Mouse (Mus musculus) limb, embryonic 11.5 days (tissue): ENCODE data around the gene Nos3. TPM values are rescaled to one million over a fixed set of nuclear protein-coding genes. Genes with fewer than 3 reads are reported as not detected.

Source experiments
- ATAC-seq: fragments of 200-750 bp; cut with Nextera tagmentation; 2 replicates; pipeline ENCODE4 v1.8.0; 2017; ENCODE audit warnings: low read depth; ENCODE audit not compliant: insufficient number of reproducible peaks, low FRiP score, low TSS enrichment
- DNase-seq: peaks from one replicate; pipeline ENCODE4 v3.0.0-alpha.2; 2015; ENCODE audit warnings: low spot score
- H3K27ac ChIP-seq: fragments of 300-500 bp; sonication (generic); replicated peaks from 2 replicates; pipeline ENCODE4 v1.5.1; 2014; ENCODE audit warnings: low read depth, mild to moderate bottlenecking, low read length
- H3K27me3 ChIP-seq: fragments of 300-500 bp; sonication (generic); 2 replicates; pipeline ENCODE4 v1.6.1; 2014; ENCODE audit warnings: mild to moderate bottlenecking, low read length, mixed read lengths; ENCODE audit not compliant: control insufficient read depth, insufficient read depth
- H3K36me3 ChIP-seq: fragments of 300-500 bp; sonication (generic); 2 replicates; pipeline ENCODE4 v1.6.1; 2014; ENCODE audit warnings: mild to moderate bottlenecking, low read length, moderate library complexity, mixed read lengths; ENCODE audit not compliant: control insufficient read depth, insufficient read depth
- H3K4me1 ChIP-seq: fragments of 300-500 bp; sonication (generic); 2 replicates; pipeline ENCODE4 v1.6.1; 2014; ENCODE audit warnings: low read length, mixed read lengths; ENCODE audit not compliant: control insufficient read depth, insufficient read depth
- H3K4me2 ChIP-seq: fragments of 300-500 bp; sonication (generic); 2 replicates; pipeline ENCODE4 v1.6.1; 2014; ENCODE audit warnings: low read depth, mild to moderate bottlenecking, moderate library complexity; ENCODE audit not compliant: severe bottlenecking
- H3K4me3 ChIP-seq: fragments of 300-500 bp; sonication (generic); 2 replicates; pipeline ENCODE4 v1.5.1; 2014; ENCODE audit warnings: low read depth, low read length
- H3K9ac ChIP-seq: fragments of 300-500 bp; sonication (generic); 2 replicates; pipeline ENCODE4 v1.6.1; 2014; ENCODE audit warnings: mild to moderate bottlenecking, low read length
- H3K9me3 ChIP-seq: fragments of 300-500 bp; sonication (generic); 2 replicates; pipeline ENCODE4 v1.6.1; 2016; ENCODE audit warnings: low read length; ENCODE audit not compliant: control insufficient read depth
- WGBS: fragments of 180-500 bp; shearing (Covaris S2); extraction: QIAGEN DNeasy Blood & Tissue Kit; methylation state at CpG from one replicate; pipeline ENCODE4 v1.1.7; 2014; 5-methylcytosine and 5-hydroxymethylcytosine counted together
- polyA plus RNA-seq: library from polyadenylated mRNA; unstranded; fragments of >200 nt; fragmentation: Nextera tagmentation; extraction: Ambion mirVana; gene quantifications from 2 replicates; pipeline ENCODE4 v1.2.1, GENCODE M21; 2014

Nos3 gene
- polyA plus RNA-seq, 1 experiment from 2014 or later: 5.3 TPM

GRCm38 (mm10) chr5:24425421-24426036, 60.9 kb downstream of the Nos3 start:
- H3K4me2 ChIP-seq: peak overlapping the region; percentile 87
- ATAC-seq: no peak
- DNase-seq: peak; percentile 76
- WGBS: 1% methylated on average over 24 of the region's 30 CpGs
- H3K9me3 ChIP-seq: no peaks in the 10 kb centered on the region
- peak overlapping the region; percentile 45; the same call in 1 of the 2 replicates for H3K27ac ChIP-seq
- no peaks in the 10 kb centered on the region for H3K27me3 ChIP-seq
- peaks cover 3% of the 10 kb centered on the region; the same call in 1 of the 2 replicates for H3K36me3 ChIP-seq
- H3K4me1 ChIP-seq: peaks cover 42% of the 10 kb centered on the region
- peak overlapping the region; percentile 52 for H3K4me3 ChIP-seq
- H3K9ac ChIP-seq: peak overlapping the region; percentile 60

- no peak overlapping the region for H3K9ac ChIP-seq
- ATAC-seq: peak; percentile 14; the same call in 1 of the 2 replicates
- 1% methylated on average over 10 of the region's 10 CpGs for WGBS
Observed at GRCm38 (mm10) chr5:24426037-24426432, 61.4 kb downstream of the Nos3 start.

GRCm38 (mm10) chr5:24426556-24427284, 62.1 kb downstream of the Nos3 start:
- ATAC-seq: no peak; the same call in 1 of the 2 replicates
- Histone ChIP-seq H3K9me3 (no peaks in the 10 kb centered on the region), H3K27ac (no peak overlapping the region), H3K9ac (no peak overlapping the region; the same call in 1 of the 2 replicates), H3K4me1 (peaks cover 42% of the 10 kb centered on the region), H3K27me3 (no peaks in the 10 kb centered on the region), H3K4me2 (peak overlapping the region; percentile 87), H3K36me3 (peaks cover 13% of the 10 kb centered on the region), H3K4me3 (peak overlapping the region; percentile 52)
- no peak for DNase-seq
- WGBS: 3% methylated on average over 9 of the region's 9 CpGs

More at GRCm38 (mm10) chr5:24426037-24426432, 61.4 kb downstream of the Nos3 start:
- Histone ChIP-seq H3K4me1 (peaks cover 42% of the 10 kb centered on the region), H3K36me3 (peaks cover 8% of the 10 kb centered on the region; the same call in 1 of the 2 replicates), H3K4me3 (peak overlapping the region; percentile 52), H3K27me3 (no peaks in the 10 kb centered on the region), H3K4me2 (peak overlapping the region; percentile 87), H3K9me3 (no peaks in the 10 kb centered on the region), H3K27ac (no peak overlapping the region)
- peak; percentile 58 for DNase-seq

- Histone ChIP-seq H3K27ac (no peak overlapping the region), H3K4me1 (peaks cover 42% of the 10 kb centered on the region), H3K27me3 (no peaks in the 10 kb centered on the region), H3K4me2 (peak overlapping the region; percentile 87), H3K4me3 (no peak overlapping the region), H3K9ac (no peak overlapping the region), H3K9me3 (no peaks in the 10 kb centered on the region), H3K36me3 (peaks cover 17% of the 10 kb centered on the region)
- DNase-seq (no peak), ATAC-seq (no peak)
- 9% methylated on average over 12 of the region's 12 CpGs for WGBS
Observed at GRCm38 (mm10) chr5:24427285-24427633, 62.6 kb downstream of the Nos3 start.

GRCm38 (mm10) chr5:24427981-24428402, 63.4 kb downstream of the Nos3 start:
- H3K36me3 ChIP-seq: peaks cover 21% of the 10 kb centered on the region
- H3K4me1 ChIP-seq: peaks cover 39% of the 10 kb centered on the region
- peak overlapping the region; percentile 87; the same call in 1 of the 2 replicates for H3K4me2 ChIP-seq
- no peaks in the 10 kb centered on the region for H3K27me3 ChIP-seq
- DNase-seq (peak; percentile 62), ATAC-seq (no peak)
- no peaks in the 10 kb centered on the region for H3K9me3 ChIP-seq
- no peak overlapping the region for H3K9ac ChIP-seq
- WGBS: 2% methylated on average over 14 of the region's 15 CpGs
- H3K27ac ChIP-seq: no peak overlapping the region; the same call in 1 of the 2 replicates
- no peak overlapping the region for H3K4me3 ChIP-seq

GRCm38 (mm10) chr5:24428596-24428995, 64.0 kb downstream of the Nos3 start:
- 8% methylated on average over 9 of the region's 9 CpGs for WGBS
- peak; percentile 28 for DNase-seq
- ATAC-seq: no peak

GRCm38 (mm10) chr5:24433993-24434392, 69.4 kb downstream of the Nos3 start:
- DNase-seq: no peak
- Histone ChIP-seq H3K9me3 (no peaks in the 10 kb centered on the region), H3K27me3 (no peaks in the 10 kb centered on the region), H3K27ac (no peak overlapping the region), H3K4me3 (no peak overlapping the region), H3K36me3 (peaks cover 40% of the 10 kb centered on the region), H3K4me2 (no peak overlapping the region), H3K9ac (no peak overlapping the region), H3K4me1 (no peaks in the 10 kb centered on the region)
- 89% methylated on average over 8 of the region's 8 CpGs for WGBS
- no peak for ATAC-seq

More at GRCm38 (mm10) chr5:24428596-24428995, 64.0 kb downstream of the Nos3 start:
- no peak overlapping the region for H3K4me3 ChIP-seq
- H3K27me3 ChIP-seq: no peaks in the 10 kb centered on the region
- H3K4me1 ChIP-seq: peaks cover 38% of the 10 kb centered on the region
- peak overlapping the region; percentile 87; the same call in 1 of the 2 replicates for H3K4me2 ChIP-seq
- no peak overlapping the region for H3K27ac ChIP-seq
- H3K9ac ChIP-seq: no peak overlapping the region
- H3K36me3 ChIP-seq: peaks cover 23% of the 10 kb centered on the region
- no peaks in the 10 kb centered on the region for H3K9me3 ChIP-seq
